Mouse (Mus musculus): ENCODE results near the gene Uso1. TPM values are rescaled to one million over a fixed set of nuclear protein-coding genes. Genes with fewer than 3 reads are reported as not detected.
"Not testable (repeated sequence)": the region's sequence is repeated elsewhere in the genome, so short reads cannot be mapped to it uniquely, and the experiment has no call there.

The Uso1 gene
- total RNA-seq, 2 experiments from 2014 or later = 56.6 to 58.4 TPM

DNA sequence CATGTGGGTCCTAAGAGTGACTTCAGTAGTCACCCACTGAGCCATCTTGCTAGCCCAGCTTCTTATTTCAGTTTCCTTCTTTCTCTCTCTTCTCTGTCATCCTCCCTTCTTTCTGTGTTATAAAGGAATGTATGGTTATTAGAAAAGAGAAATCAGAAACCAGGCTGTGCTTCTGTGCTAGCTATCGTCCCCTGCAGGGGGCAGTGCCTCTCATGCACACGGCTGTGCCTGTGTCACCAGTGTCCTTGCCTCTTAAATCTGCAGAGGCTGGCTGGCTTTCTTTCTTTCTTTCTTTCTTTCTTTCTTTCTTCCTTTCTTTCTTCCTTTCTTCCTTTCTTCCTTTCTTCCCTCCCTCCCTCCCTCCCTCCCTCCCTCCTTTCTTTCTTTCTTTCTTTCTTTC lies 58.0 kb downstream of the Uso1 start:
- not testable (repeated sequence) for DNase-seq

DNA sequence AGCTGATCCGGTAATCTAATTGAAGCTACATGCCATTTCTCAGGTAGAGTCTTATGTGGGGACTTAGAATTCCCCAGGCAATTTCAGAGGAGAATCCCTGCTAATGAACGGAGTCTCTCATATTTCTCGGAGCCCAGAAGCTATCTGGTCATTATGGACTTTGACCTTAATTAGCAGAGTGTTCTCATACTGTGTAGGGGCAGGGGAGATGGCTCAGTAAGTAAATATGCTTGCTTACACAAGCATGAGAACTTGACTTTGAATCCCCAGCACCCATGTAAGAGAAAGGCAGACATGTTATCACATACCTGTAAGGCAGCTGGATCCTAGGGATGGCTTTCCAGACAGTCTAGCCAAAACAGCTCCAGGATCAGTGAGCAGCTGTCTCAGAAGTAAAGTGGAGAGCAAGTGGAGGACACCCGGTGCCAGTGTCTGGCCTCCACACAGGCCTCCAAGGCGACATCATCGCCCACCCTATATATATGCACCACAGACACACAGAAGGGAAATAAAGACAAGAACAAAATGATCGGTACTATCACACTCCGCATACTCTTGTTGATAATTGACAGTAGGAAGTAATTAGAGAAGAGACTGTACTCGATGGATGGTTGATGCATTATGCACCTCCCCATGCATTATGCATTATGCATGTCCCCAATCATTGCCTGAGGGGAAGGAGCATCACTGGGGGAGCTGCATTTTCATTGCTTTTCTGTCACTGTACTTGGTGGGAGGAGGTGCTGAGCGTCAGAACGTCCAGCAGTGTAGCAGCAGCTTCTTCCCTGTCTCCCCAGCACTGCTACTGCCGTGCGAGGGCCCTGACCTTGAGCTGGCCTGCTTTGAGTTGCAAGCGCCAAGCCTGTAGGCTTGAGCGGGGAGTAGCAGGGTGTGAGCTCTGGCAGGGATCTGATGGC lies 59.4 kb downstream of the Uso1 start:
- no peak for DNase-seq

DNA sequence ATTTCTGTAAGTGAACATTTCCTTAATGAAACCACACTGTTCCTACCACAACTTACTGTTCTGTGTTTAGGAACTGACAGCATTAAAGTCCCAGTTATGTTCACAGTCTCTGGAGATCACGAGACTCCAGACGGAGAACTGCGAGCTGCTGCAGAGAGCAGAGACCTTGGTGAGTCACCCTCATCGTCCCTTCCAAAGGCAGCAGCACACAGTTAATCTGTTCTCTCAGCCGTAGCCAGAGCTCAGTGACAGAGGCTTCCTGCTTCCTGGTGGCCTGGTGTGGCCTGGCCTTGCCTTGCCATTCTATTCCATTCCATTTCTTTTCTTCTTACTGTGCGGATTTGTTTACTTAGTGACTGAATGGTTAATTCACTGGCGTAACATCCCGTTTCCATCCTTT lies 60.5 kb downstream of the Uso1 start:
- DNase-seq = no peak

DNA sequence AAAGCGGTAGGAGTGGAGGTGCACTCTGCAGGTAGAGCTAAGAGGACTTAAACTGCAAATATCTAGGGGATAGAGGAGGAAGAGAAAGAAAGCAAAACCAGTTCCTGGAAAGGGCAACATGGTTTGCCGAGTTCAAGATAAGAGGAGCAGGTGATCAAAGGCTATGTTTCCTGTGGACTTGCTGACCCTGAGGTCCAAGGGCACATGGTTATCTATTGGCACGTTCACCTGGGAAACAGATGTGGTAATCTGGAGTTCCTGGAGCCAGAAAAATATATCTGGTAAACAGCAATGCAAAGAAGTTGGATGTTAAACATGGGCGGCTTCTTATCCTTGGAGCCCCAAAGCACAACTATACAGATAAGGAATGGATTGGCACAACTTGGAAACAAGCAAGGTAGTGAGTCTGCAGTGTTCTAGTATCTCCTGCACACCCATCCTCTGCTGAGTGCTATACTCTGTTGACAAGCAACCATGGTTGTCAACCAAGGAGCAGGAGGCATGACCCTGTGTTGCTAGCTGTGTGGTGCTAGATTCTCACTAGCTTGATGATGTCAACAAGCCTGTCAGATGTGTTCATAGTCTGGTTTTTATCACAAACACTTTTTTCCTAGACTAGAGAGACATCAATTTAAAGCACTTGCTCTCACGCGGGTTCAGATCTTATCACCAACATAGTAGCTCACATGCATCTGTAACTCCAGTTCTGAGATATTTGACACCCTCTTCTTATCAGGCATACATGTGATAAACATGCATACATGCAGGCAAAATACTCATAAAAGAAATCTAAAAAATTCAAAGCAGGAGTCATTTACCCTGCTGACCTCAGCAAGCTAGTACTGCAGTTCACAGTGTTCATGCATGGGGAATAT lies 66.7 kb downstream of the Uso1 start:
- no peak for DNase-seq

DNA sequence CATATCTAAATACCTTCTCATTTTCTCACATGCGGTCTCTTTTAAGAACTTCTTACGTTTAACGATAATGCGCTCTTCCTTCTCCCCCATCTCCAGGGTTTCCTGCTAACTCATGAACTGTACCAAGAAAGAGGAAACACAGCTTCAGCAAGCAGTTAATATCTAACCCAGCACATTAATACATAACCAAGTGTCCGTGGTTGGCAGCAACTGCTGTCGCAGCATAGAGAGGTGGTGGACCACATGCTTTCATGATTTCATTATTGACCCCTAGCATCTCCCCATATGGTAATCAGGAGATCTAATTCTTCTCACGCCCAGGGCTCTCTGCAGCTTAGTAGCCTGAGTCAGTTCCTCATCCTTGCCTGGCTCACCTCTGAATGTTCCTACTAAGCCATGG lies 67.4 kb downstream of the Uso1 start:
- DNase-seq = no peak

DNA sequence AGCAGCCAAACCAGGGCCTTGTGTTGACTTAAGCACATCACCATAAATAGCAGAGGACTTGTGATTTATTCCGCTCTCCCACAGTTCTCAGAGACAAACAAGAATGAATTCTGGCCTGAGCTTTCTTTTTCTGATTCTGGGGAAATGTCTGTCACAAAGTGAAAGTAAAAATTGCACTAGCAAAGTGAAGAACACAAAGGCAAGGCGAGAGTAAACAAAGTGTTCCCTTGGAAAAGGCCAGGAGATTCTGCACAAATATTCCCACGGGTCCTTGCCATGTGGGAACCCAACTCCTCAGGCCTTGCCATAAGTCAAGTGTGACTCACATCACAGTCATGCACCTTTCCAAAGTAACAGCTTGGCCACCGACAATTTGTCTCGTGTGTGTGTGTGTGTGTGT lies 68.0 kb downstream of the Uso1 start:
- DNase-seq = peak; percentile 40

DNA sequence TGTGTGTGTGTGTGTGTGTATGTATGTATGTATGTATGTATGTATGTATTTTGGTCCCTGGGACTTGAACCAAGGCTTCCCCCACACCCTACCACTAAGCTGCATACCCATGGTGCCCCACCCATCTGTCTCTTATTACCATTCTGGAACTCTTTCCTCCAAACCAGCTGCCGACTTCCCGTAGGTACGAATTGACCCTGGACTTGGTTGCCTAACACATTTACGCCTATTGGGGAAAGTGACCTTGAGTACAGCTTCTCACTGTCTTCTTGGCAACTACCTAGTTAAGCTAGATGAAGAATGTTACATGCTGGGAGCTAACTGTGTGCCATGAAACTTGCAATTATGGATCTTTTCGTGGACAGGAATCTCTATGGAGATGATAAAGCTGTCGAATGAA lies 68.4 kb downstream of the Uso1 start:
- DNase-seq = no peak

DNA sequence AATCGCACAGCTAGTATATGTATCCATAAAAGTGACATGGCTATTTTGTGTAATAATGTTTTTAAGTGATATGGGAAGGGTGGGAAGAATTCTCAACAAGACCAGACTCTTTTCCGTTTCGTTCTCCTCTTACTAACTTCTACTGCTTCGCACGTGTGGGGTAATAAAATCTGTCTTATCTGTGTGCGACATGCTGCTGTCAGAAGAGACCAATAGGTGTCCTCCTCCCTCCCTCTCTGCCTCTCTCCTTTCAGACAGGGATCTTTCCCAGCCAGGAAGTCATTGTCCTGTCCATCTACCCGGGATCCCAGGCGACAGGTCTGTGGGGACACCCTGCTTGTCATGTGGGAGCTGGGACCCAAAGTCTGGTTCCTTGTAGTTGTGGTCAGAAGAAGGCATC lies 72.5 kb downstream of the Uso1 start:
- no peak for DNase-seq

DNA sequence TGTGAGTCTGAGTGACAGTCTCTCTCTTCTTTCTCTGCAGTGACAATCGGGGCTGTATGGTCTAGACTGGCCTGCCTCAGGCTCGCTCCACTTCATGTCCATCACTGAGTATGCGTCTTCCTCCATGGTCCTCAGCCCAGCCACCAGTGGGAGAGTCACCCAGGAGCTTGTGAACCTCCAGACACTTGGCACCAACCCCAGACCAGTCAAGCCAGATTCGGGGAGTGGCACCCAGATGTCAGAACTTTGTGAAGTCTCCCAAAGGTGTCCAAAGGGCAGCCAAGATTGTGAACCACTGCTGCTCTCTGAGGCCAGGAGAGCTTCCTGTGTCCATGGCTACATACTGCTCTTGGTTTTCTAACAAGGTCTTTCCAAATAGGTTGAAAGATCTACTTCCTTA lies 74.5 kb downstream of the Uso1 start:
- no peak for DNase-seq

DNA sequence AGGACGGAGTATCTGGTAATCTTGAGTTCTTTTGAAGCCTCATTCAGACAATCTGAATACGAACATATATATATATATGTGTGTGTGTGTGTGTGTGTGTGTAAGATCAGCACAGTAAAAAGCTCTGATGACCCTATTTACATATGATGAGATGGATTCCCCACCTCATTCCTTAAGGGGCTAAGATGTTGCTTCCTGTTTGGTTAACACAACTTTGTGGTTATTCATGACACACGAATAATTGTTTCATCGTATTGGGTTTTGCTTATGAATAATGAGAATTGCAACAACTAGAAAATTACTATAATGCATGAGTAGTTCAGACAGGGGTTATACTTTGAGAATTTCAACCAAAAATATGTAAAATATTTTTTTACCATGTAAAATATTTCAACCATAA lies 77.6 kb downstream of the Uso1 start, which contains the start of gene U90926:
Gene U90926, minus strand, starts transcription at position 101 of the 400 bp plus-strand sequence.
- no peak for DNase-seq

DNA sequence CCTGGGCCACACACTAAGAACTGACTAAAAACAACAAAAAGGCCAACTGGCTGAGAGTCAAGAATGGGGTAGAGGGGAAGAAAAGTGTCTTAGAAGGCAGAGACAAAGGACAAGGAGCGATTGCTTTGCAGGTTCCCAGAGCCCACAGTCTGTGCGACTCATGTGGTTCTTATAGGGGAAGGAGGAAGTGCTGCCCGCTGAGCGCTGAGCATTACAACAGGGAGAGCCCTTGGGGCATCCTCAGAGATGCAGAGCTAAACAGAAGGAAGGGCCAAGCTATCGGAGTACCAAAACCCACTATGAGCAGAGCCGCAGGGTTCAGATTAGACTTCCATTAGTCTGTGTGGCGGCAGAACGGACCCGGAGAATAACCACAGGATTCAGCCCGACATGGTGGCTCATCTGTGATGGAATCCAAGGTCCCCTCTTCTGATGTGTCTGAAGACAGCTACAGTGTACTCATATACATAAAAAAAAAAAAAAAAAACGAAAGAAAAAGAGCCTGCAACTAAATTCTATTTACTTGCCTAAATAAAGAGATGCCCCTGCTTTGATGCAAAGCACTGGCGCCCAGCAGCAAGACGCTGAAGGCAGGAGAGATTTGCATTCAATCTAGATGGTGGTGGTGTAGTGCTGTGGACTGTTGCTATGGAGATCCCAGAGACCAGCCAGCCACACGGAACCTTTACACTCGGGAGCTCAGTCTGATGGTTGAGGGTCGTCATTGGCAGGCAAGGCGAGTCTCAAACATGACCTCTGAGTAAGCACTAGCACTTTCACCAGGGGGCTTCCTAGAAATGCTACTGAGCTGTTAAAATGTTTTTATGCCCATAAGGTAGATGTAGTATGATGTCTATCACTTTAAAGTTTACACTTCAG lies 81.4 kb downstream of the Uso1 start:
- DNase-seq = no peak

DNA sequence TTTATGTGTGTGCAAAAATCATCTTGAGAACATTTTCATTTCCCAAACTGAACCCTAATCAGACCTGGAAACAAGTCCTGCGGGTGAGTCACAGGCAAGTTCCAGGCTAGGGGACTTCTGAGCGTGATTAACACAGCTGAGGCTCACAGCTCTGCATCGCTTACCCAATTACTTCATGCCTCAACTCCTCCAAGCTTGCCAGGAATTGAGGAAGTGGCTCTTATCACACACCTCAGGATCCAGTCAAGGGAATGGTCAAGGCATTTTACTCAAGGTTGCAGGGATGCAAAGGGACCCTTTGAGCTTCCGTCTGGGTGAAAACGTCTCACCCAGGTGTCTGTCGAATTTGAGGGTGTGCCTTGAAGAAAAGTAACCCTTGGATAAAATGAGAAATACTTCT lies 82.1 kb downstream of the Uso1 start:
- no peak for DNase-seq

DNA sequence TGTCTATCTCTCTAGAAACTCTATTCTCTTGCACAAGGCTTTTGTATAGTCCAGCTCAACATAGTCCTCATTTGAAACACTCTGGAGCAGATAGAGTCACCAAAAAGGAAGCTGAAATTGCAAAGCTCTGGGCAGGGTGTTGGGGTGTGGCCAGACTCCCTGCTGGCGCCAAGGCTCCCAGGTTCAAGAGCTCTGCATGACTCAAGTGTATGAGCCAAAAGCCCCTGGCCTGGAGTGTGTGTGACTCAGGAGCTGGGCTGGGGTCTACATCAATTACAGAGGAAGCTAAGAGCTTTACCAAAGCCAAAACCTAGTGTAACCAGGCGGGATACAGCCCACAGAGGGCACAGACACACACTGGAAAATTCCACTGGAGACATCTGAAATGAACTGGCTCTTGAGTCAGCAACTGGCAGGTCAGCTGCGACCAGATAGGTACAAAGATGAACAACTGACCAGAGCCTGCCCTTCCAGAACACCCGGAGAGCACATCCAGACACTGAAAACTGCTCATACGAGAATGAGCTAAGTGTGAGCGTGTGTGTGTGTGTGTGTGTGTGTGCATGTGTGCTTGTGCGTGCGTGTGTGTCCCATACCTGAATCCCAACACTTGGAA lies 82.7 kb downstream of the Uso1 start:
- no peak for DNase-seq

DNA sequence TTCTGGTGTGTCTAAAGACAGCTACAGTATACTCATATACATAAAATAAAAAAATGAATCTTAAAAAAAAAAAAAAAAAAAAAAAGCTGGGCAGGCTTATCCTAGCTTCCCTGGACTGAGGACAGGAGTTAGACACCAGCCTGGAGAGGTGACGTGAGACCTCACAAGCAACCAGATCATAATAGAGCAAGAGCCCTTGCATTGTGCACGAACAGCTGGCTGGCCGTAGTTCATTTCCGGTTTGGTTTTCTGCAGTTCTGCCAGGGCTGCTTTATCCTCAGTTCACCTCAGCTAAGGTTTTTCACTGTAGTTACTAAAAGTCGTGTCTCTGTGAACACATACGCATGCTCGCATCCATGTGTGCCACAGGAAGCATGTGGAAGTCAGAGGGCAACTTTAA lies 90.0 kb downstream of the Uso1 start:
- peak; percentile 16 for DNase-seq

DNA sequence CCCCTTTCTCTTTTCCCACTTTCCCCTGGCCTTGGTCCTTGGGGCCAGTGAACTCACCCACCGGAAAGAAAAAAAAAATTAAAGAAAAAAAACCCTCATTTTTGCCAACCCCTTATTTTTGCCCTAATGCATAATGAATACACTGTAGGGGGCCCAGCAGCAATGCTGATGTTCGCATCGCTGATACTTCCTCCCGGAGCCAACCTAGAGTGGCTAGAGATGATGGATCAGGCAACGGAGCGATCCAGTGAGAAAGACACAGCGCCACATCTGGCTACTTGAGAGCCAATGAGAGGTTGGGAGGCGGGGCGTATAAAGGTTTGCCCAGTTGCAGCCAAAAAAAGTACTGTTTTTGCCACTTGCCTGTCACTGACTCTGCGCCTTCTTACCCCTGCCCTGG lies 91.0 kb downstream of the Uso1 start:
- no peak for DNase-seq

DNA sequence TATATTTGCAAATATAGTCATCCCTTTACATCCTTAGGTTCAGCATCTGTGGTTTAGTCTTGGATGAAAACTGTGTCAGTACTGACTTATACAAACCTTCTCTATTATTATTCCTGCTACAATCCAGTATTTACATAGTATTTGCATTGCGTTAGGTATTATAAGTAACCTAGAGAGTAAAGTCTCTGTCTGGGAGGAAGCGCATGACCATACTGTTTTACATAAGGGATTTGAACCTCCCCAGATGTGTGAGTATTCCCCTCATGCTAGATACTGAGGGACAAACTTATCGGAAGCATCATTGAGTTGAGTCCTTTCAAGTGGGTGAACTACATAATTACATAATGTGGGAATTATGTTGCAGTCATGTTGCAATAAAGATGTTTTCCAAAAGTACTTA lies 91.8 kb downstream of the Uso1 start:
- no peak for DNase-seq

DNA sequence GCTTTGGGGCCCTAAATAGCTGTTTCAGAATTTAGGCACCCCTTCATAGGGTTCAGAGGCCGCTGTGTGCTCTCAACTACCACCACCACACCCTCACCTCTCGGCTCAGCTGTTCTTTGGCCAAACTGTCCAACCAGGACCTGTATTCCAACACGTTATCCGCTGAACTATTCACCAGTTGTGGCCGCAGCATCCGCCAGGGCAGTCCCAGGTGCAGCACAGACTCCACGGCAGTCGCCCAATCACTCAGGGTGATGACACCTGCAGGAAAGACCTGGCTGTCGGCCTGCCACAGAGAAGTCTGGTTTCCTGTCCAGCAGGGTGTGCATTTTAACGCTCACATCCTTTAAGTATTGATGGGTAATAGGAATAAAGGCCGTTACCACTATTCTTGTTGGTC lies 92.6 kb downstream of the Uso1 start:
- DNase-seq = no peak

DNA sequence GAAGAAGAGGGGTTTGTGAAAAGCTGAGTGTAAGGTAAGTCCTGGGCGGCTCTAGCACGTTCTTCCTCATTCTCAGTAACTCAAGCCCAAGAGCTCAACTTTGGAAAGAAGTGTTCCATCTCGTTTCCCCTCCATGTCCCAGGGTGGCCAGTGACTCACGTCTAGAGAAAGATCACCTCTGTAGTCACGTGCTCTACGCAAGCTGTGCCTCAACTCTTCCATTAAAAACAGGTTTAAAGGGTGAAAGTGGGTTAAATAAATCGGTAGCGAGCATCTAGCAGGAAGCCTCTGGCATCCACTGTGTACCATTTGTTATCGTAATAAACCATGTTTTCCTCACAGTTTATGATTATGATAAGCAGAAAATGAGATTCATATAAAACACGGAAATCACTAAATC lies 94.1 kb downstream of the Uso1 start:
- DNase-seq = no peak

DNA sequence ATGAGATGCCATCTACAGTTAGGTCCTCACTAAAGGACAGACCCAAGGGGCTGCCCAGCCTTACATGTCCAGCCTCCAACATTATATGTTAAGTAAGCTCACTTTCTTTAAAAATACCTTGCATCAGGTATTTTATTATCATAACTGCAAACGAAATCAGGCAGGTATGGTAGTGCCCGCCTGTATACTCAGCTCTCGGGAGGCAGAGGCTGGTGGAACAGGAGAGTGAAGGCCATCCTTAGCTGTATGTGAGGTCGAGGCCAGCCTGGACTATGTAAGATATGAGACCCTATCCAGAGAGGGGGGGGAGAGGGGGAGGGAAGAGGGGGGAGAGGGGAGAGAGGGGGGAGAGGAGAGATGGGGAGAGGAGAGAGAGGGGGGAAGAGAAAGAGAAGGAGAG lies 95.6 kb downstream of the Uso1 start:
- no peak for DNase-seq

DNA sequence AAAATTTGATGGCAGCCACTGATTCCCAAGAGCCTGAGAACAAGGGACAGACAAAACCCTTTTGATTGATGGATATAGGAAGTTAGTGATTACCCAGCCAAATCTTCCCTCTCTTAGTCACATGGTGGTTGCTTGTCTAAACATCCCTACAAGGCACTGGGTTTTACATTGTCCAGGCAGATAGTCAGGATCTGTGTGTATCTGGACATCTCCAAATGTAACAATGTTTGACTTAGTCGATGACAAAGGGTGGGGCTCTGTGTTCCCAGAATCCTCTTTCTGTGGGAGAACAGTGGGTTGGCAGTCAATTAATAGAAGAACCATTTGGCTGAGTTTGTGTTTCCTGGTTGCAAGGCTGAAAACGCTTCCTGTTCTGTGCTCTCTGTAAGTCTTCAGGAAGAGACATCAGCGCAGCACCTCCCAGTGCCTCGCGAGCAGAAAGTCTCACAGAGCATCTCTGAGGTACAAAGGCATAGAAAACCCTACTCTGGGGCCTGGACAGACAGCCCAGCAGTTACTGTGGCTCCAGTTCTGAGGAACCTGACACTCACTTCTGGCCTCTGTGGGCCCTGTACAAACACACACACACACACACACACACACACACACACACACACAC lies 97.3 kb downstream of the Uso1 start:
- DNase-seq = no peak
